Mouse (Mus musculus): ENCODE results near the gene Itpk1. TPM values are rescaled to one million over a fixed set of nuclear protein-coding genes. Genes with fewer than 3 reads are reported as not detected.

Gene Itpk1
- polyA plus RNA-seq, 1 experiment from 2014 or later, result 5.8 TPM

DNA sequence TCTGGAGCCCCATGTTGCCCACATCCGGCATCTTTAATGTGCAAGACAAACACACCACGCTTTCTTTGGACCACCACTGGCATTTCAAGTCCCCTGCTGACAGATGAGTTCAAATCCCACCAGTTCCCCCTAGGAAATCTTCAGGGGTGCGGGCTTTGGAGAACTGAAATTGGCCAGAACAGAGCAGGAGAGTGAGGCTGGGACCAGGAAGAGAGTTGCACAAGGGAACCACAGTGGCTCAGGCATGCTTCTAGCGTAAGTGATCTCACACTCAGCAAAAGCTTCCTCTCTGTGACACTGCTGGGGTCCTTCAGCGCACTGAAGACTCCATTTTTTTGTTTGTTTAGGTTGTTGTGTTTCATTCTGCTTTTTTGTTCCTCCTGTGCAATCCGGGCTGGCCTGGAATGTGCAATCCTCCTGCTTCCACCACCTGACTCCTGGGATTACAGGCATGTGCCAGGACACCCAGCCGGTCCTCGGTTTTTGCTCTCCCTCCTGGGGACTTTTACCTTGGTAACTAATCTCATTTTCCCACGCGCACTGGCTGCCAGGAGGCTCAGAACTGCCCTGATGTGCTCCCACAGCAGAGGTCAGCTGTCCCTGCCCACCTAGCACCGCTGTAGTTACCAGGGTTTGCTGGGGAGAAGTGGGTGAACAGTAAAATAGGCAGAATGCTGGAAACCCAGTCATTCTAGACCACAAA is 41.2 kb downstream of the Itpk1 start:
- H3K9me3 ChIP-seq (ENCODE audit: control insufficient read depth, low read length), result no peaks in the 10 kb centered on the region
- no peak overlapping the region for H3K9ac ChIP-seq (ENCODE audit: low read depth, low read length)
- H3K4me1 ChIP-seq (replicated peaks; ENCODE audit: control insufficient read depth, insufficient read depth, low read length), result no peaks in the 10 kb centered on the region
- no peak overlapping the region for H3K27ac ChIP-seq (ENCODE audit: low read depth, low read length)
- 82% methylated on average over 11 of the region's 11 CpGs for WGBS
- H3K36me3 ChIP-seq (ENCODE audit: control insufficient read depth, insufficient read depth, low read length), result no peaks in the 10 kb centered on the region
- no peak overlapping the region for H3K4me2 ChIP-seq
- no peak for DNase-seq (ENCODE audit: low spot score)
- H3K4me3 ChIP-seq (ENCODE audit: low read depth, low read length), result no peak overlapping the region
- H3K27me3 ChIP-seq (replicated peaks; ENCODE audit: control insufficient read depth, insufficient read depth, low read length), result no peaks in the 10 kb centered on the region
- ATAC-seq (replicated peaks; ENCODE audit: low FRiP score), result no peak

DNA sequence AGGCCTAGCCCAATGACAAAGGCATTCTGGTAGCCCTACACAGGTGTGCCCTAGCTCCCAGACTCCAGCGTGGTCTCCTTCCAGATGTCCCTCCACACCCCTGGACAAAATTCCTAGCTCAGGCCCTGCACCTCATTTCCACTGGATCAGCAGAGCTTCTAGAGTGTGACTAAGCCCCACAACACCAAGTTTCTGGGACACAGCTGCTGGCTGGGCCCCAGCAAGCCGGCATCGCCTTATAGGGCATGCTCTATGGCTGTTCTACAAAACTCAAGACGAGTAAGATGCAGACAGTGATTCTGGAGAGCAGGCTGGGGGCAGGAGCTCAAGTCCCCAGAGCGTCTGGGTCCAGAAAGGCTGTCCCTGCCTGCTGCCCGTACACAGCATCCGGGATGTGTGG is 43.0 kb downstream of the Itpk1 start:
- H3K4me2 ChIP-seq, result no peak overlapping the region
- H3K9ac ChIP-seq (ENCODE audit: low read depth, low read length), result no peak overlapping the region
- ATAC-seq (replicated peaks; ENCODE audit: low FRiP score), result no peak
- WGBS, result 82% methylated on average over 7 of the region's 7 CpGs
- no peak for DNase-seq (ENCODE audit: low spot score)
- H3K36me3 ChIP-seq (ENCODE audit: control insufficient read depth, insufficient read depth, low read length), result no peaks in the 10 kb centered on the region
- H3K9me3 ChIP-seq (ENCODE audit: control insufficient read depth, low read length), result no peaks in the 10 kb centered on the region
- no peaks in the 10 kb centered on the region for H3K27me3 ChIP-seq (replicated peaks; ENCODE audit: control insufficient read depth, insufficient read depth, low read length)
- H3K27ac ChIP-seq (ENCODE audit: low read depth, low read length), result no peak overlapping the region
- no peak overlapping the region for H3K4me3 ChIP-seq (ENCODE audit: low read depth, low read length)
- no peaks in the 10 kb centered on the region for H3K4me1 ChIP-seq (replicated peaks; ENCODE audit: control insufficient read depth, insufficient read depth, low read length)

- Histone ChIP-seq H3K9me3 (ENCODE audit: control insufficient read depth, low read length) (no peaks in the 10 kb centered on the region), H3K36me3 (ENCODE audit: control insufficient read depth, insufficient read depth, low read length) (no peaks in the 10 kb centered on the region), H3K4me1 (replicated peaks; ENCODE audit: control insufficient read depth, insufficient read depth, low read length) (no peaks in the 10 kb centered on the region), H3K27me3 (replicated peaks; ENCODE audit: control insufficient read depth, insufficient read depth, low read length) (no peaks in the 10 kb centered on the region), H3K4me2 (no peak overlapping the region), H3K27ac (ENCODE audit: low read depth, low read length) (no peak overlapping the region), H3K4me3 (ENCODE audit: low read depth, low read length) (no peak overlapping the region), H3K9ac (ENCODE audit: low read depth, low read length) (no peak overlapping the region)
- ATAC-seq (replicated peaks; ENCODE audit: low FRiP score) (no peak), DNase-seq (ENCODE audit: low spot score) (no peak)
- WGBS, result 80% methylated on average over 8 of the region's 8 CpGs
Measured at GRCm38 (mm10) chr12:102660906-102661651, 43.7 kb downstream of the Itpk1 start.

DNA sequence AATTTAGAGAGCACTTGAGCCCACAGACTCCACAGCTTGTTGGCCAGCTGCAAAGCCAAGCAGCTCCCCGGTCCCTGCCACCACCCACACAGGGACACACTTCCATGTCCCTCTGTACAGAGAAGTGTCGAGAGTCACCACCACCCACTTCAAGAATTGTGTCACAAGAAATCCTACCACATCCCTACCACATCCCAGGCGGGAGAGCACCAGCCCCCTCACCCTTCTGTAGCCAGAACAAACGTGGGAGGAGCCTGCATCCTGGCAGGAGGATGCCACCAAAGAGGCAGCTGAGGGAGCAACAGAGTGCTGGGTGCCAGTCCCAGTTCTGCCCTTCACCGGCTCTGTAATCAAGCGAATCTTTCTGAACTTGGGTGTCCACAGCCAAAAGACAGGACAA is 51.7 kb downstream of the Itpk1 start:
- WGBS, result 63% methylated on average over 6 of the region's 6 CpGs
- no peak for ATAC-seq (replicated peaks; ENCODE audit: low FRiP score)
- H3K4me2 ChIP-seq, result no peak overlapping the region

GRCm38 (mm10) chr12:102652420-102652819 is 52.3 kb downstream of the Itpk1 start:
- no peak overlapping the region for H3K4me2 ChIP-seq
- H3K9me3 ChIP-seq (ENCODE audit: control insufficient read depth, low read length), result no peaks in the 10 kb centered on the region
- H3K4me3 ChIP-seq (ENCODE audit: low read depth, low read length), result no peak overlapping the region
- no peak overlapping the region for H3K9ac ChIP-seq (ENCODE audit: low read depth, low read length)
- H3K4me1 ChIP-seq (replicated peaks; ENCODE audit: control insufficient read depth, insufficient read depth, low read length), result peaks cover 19% of the 10 kb centered on the region
- 22% methylated on average over 8 of the region's 8 CpGs for WGBS
- DNase-seq (ENCODE audit: low spot score) (no peak), ATAC-seq (replicated peaks; ENCODE audit: low FRiP score) (no peak)
- no peak overlapping the region for H3K27ac ChIP-seq (ENCODE audit: low read depth, low read length)
- no peaks in the 10 kb centered on the region; the same call in 1 of the 2 replicates for H3K27me3 ChIP-seq (replicated peaks; ENCODE audit: control insufficient read depth, insufficient read depth, low read length)
- no peaks in the 10 kb centered on the region for H3K36me3 ChIP-seq (ENCODE audit: control insufficient read depth, insufficient read depth, low read length)

More for the DNA sequence above, 51.7 kb downstream of the Itpk1 start:
- Histone ChIP-seq H3K27ac (ENCODE audit: low read depth, low read length) (no peak overlapping the region), H3K4me1 (replicated peaks; ENCODE audit: control insufficient read depth, insufficient read depth, low read length) (peaks cover 17% of the 10 kb centered on the region), H3K9me3 (ENCODE audit: control insufficient read depth, low read length) (no peaks in the 10 kb centered on the region), H3K27me3 (replicated peaks; ENCODE audit: control insufficient read depth, insufficient read depth, low read length) (no peaks in the 10 kb centered on the region; the same call in 1 of the 2 replicates), H3K36me3 (ENCODE audit: control insufficient read depth, insufficient read depth, low read length) (no peaks in the 10 kb centered on the region), H3K4me3 (ENCODE audit: low read depth, low read length) (no peak overlapping the region), H3K9ac (ENCODE audit: low read depth, low read length) (no peak overlapping the region)
- no peak for DNase-seq (ENCODE audit: low spot score)

- Histone ChIP-seq H3K4me1 (replicated peaks; ENCODE audit: control insufficient read depth, insufficient read depth, low read length) (peaks cover 23% of the 10 kb centered on the region), H3K36me3 (ENCODE audit: control insufficient read depth, insufficient read depth, low read length) (no peaks in the 10 kb centered on the region), H3K27ac (ENCODE audit: low read depth, low read length) (no peak overlapping the region), H3K9ac (ENCODE audit: low read depth, low read length) (no peak overlapping the region), H3K27me3 (replicated peaks; ENCODE audit: control insufficient read depth, insufficient read depth, low read length) (no peaks in the 10 kb centered on the region; the same call in 1 of the 2 replicates), H3K4me2 (no peak overlapping the region), H3K4me3 (ENCODE audit: low read depth, low read length) (no peak overlapping the region), H3K9me3 (ENCODE audit: control insufficient read depth, low read length) (no peaks in the 10 kb centered on the region)
- ATAC-seq (replicated peaks; ENCODE audit: low FRiP score) (no peak), DNase-seq (ENCODE audit: low spot score) (no peak)
- 76% methylated on average over 8 of the region's 8 CpGs for WGBS
Measured at GRCm38 (mm10) chr12:102651871-102652270, 52.9 kb downstream of the Itpk1 start.

DNA sequence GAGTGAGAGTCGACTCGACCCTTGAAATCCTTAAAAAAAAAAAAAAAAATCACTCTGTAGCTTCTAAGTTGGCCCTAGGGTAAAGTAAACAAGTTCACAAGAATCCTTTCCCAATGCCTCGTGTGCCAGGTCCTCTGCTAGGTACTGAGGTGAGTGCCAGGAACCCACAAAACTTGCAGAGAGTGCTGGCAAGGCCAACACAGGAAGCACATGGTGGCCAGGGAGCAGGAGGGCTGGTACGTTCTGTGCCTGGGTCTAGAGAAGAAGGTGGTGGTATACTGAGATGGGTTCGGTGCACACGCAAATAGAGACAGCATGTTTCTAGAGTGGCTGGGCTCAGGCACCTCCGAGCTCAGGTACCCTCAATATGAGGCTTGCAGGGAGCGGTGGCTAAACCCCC is 53.3 kb downstream of the Itpk1 start:
- Histone ChIP-seq H3K27ac (ENCODE audit: low read depth, low read length) (no peak overlapping the region), H3K27me3 (replicated peaks; ENCODE audit: control insufficient read depth, insufficient read depth, low read length) (no peaks in the 10 kb centered on the region; the same call in 1 of the 2 replicates), H3K9ac (ENCODE audit: low read depth, low read length) (no peak overlapping the region), H3K4me2 (no peak overlapping the region), H3K4me3 (ENCODE audit: low read depth, low read length) (no peak overlapping the region), H3K4me1 (replicated peaks; ENCODE audit: control insufficient read depth, insufficient read depth, low read length) (peaks cover 26% of the 10 kb centered on the region), H3K9me3 (ENCODE audit: control insufficient read depth, low read length) (no peaks in the 10 kb centered on the region), H3K36me3 (ENCODE audit: control insufficient read depth, insufficient read depth, low read length) (no peaks in the 10 kb centered on the region)
- WGBS, result 81% methylated on average over 8 of the region's 8 CpGs
- DNase-seq (ENCODE audit: low spot score) (no peak), ATAC-seq (replicated peaks; ENCODE audit: low FRiP score) (no peak)

DNA sequence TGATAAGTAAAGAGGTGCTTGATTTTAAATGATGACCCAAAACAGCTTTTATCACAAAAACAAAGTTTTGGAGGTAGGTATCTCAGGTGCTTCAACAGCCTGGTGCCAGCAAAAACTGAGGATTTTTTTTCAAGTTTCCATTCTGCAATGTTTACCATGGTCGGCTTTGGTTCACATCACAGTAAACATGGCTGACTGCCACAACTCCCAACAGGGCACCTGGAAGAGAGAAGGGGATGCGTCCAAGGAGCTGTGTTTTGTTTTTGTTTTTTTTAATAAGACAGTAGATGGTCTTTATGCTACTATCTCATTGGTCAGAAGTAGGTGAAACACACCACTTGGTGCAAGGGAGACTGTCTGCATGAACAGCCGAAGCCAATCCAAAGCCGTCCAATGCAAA is 54.1 kb downstream of the Itpk1 start:
- no peaks in the 10 kb centered on the region for H3K36me3 ChIP-seq (ENCODE audit: control insufficient read depth, insufficient read depth, low read length)
- H3K9ac ChIP-seq (ENCODE audit: low read depth, low read length), result no peak overlapping the region
- no peak for ATAC-seq (replicated peaks; ENCODE audit: low FRiP score)
- H3K4me3 ChIP-seq (ENCODE audit: low read depth, low read length), result no peak overlapping the region
- 87% methylated on average over 4 of the region's 4 CpGs for WGBS
- no peak overlapping the region for H3K27ac ChIP-seq (ENCODE audit: low read depth, low read length)
- H3K4me2 ChIP-seq, result no peak overlapping the region
- H3K9me3 ChIP-seq (ENCODE audit: control insufficient read depth, low read length), result no peaks in the 10 kb centered on the region
- no peaks in the 10 kb centered on the region; the same call in 1 of the 2 replicates for H3K27me3 ChIP-seq (replicated peaks; ENCODE audit: control insufficient read depth, insufficient read depth, low read length)
- no peak for DNase-seq (ENCODE audit: low spot score)
- peaks cover 29% of the 10 kb centered on the region for H3K4me1 ChIP-seq (replicated peaks; ENCODE audit: control insufficient read depth, insufficient read depth, low read length)

Data from liver, embryonic 11.5 days (tissue).